Mouse (Mus musculus): ENCODE data around the gene Srrm4.

GRCm38 (mm10) chr5:116420213-116420612 is 171.4 kb downstream of the Srrm4 start:
- TF ChIP-seq EP300 (IDR thresholded peaks at IDR 0.05; ENCODE audit: low read depth in 1 of 2, low read length in 2 of 2): no peak
- no peak for TF ChIP-seq KAT2A (conservative IDR thresholded peaks at IDR 0.05; ENCODE audit: low read depth, low read length)
- TF ChIP-seq ZKSCAN1 (IDR thresholded peaks at IDR 0.05; ENCODE audit: low read depth, low read length): no peak
- TF ChIP-seq CTCF (IDR thresholded peaks at IDR 0.05 in 2 of 3, conservative IDR thresholded peaks at IDR 0.05 in 1 of 3; ENCODE audit: control insufficient read depth in 1 of 3, insufficient read depth in 1 of 3, low read depth in 2 of 3, low read length in 3 of 3, poor library complexity in 1 of 3, severe bottlenecking in 1 of 3): no peak
- no peak for TF ChIP-seq NRF1 (IDR thresholded peaks at IDR 0.05; ENCODE audit: insufficient read depth, low read depth, low read length, poor library complexity, severe bottlenecking)
- no peak for TF ChIP-seq POLR2A (IDR thresholded peaks at IDR 0.05; ENCODE audit: control insufficient read depth in 1 of 2, insufficient read depth in 1 of 2, low read depth in 1 of 2, low read length in 2 of 2, poor library complexity in 1 of 2)
- no peak for TF ChIP-seq MYC (IDR thresholded peaks at IDR 0.05; ENCODE audit: low read depth, low read length)
- no peak for TF ChIP-seq BHLHE40 (IDR thresholded peaks at IDR 0.05; ENCODE audit: borderline replicate concordance, low read depth, low read length)
- no peak for TF ChIP-seq MEF2A (IDR thresholded peaks at IDR 0.05; ENCODE audit: extremely low read depth, insufficient replicate concordance, low read depth, low read length, poor library complexity, severe bottlenecking)
- TF ChIP-seq POLR2AphosphoS2 (IDR thresholded peaks at IDR 0.05; ENCODE audit: low read length): no peak
- TF ChIP-seq SMC3 (IDR thresholded peaks at IDR 0.05; ENCODE audit: low read depth, low read length): no peak

Measured in MEL (cell line).